Mouse (Mus musculus) thymus, adult 18-20 months (tissue): ENCODE data around the gene Tmem14c.

Experiments used
- DNase-seq, 2 experiments: peaks; one replicate each; pipeline ENCODE4 v3.0.0; 2022; ENCODE audit warnings: mixed read lengths in 2 of 2

Tmem14c gene

DNA sequence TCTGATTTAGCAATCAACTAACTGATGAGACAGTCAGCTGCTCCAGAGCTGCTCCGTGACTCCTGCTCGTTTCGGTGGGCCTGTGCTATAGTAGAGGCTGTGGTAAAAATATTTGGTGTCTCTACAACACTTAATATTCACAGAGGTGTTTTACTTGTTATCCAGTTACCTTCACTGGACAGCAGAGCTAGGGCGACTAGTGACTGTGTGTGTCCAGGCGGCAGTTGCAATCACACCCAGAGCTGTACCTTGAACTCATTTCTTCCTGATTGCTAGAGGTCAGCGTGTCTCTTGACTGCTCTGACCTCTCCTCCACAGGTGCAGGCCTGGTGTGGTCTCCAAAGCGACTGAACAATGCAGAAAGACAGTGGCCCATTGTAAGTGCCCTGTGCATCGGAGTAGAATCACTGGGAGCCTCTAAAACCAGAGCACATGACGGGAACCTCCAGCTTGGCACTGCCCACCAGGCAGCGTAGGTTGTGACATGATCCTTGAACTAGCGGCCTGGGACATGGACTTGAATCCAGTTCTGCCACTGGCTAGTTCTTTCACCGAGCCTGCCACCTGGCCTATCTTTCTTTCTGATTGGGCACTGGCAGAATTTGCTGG, 809 bp downstream of the Tmem14c start:
- DNase-seq, result no peak

DNA sequence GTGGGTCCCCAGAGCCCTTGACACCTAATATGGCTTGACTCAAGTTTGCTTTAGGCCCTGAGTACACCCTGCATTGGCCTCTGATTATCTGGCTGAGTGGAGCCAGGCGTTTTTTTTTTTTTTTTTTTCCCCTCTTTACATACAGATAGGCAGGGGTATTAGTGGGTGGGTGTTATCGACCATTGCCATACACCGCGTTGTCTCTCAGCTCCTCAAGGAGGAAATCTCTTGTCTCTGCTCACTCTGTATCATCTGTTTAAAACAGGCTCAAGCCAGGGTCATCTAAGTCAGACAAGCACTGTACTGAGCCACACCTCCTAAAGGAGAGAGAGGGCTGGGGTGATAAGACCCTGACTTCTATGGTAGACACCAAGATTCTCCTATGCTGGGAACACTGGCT, 1.7 kb downstream of the Tmem14c start:
- DNase-seq, result no peak

DNA sequence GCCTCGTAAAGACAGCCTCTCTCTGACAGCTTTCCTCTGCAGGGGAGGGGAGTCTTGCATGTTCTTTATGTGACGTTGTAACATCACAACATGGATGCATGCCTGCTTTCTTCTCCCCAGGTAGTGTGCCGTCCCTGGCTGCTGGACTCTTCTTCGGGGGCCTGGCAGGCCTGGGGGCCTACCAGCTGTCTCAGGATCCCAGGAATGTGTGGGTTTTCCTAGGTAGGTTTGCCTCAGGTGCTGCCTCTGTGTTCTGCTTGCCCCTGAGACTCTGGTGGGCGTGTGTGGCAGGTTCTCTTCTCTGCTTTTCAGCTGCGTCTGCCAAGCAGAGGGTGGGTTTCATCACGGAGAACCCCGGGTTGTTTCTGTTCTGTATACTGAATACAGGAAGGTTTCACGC, 2.1 kb downstream of the Tmem14c start:
- no peak for DNase-seq

DNA sequence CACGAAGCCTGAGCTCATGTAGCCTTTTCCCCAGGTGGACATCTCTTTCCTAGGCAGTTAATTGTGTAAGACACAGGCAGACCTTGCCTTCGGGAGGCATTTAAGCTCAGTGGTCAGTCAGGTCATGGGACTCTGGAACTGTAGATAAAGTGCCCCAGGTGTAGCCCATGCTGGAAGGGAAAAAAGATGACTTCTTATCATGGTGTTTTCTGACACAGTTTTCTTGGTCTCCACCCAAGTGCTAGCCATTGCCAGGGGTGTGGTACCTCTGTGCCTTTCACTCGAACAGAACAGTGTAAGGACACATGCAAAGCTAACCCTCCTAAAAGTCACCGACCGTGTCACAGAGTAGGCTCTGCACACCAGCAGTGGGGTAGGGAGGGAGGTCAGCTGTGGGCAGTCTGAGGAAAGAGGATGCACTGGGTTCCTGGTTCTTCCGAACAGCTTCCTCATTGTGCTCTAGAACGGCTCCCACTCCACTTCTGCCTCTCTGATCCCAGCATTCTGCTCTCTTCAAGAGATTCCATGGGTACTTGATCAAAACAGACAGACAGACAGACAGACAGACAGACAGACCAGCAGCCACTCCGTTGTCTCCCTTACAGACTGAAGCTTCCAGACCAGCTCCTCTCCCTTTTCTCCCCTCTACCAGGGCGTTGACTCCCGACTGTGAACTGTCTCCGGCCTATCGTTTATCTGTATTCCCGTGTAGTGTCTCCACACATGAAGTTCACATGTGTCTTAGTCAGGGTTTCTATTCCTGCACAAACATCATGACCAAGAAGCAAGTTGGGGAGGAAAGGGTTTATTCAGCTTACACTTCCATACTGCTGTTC, 2.9 kb downstream of the Tmem14c start:
- no peak for DNase-seq

DNA sequence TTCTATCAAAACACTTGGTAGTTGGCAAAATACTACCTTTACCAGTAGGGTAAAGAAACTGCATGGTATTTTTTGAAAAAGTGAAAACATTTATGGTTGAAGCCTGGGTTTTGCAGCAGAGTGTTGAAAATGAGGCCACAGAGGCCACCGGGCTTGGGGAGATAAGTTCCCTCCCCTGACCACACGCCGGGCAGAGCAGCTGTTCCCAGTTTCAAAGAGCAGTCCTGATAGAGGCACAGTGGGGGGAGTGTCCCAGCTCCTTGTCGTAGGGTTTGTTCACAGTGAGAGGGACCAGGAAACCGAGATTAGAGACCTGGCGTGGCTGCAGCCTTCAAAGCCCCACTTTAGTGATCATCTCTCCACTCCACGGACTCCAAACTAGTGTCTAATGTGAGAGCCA, 4.4 kb downstream of the Tmem14c start:
- DNase-seq, result no peak

DNA sequence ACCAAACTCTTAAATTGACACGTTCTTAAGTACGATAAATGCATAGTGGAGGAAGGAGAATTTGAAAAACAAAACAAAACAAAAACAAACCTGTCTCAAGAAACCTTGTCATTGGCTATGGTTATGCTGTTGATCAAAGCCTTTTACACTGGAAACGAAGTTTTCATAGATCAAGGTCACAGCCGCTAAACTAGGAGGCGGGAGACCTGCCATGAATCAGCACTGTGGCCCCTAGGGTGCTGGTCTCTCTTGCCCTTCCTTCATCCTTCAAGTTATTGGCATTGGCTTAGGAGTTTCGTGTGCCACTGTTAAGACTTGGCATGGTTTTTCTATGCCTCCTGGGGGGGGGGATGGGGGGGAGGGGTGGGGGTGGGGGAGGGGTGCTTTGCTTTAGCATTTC, 5.5 kb downstream of the Tmem14c start:
- DNase-seq, result no peak

DNA sequence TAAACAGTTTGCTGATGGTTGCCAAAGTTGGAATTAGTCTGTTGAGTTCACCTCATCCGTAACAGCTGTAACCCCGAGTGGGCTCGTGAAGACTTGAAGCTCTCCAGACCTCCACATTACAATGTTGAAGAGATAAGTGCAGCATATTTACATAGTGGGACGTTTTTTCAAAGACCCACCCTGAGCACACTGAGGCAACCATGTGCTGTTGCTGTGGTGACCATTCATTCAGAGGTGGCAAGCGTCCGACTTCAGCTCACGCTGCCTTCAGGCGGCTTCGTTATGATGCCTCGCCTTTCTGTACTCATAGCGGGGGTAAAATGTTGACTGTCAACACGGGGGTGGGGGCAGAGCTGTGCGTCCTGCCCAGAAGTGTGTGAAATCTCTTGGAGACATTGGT, 6.0 kb downstream of the Tmem14c start:
- DNase-seq, result no peak

DNA sequence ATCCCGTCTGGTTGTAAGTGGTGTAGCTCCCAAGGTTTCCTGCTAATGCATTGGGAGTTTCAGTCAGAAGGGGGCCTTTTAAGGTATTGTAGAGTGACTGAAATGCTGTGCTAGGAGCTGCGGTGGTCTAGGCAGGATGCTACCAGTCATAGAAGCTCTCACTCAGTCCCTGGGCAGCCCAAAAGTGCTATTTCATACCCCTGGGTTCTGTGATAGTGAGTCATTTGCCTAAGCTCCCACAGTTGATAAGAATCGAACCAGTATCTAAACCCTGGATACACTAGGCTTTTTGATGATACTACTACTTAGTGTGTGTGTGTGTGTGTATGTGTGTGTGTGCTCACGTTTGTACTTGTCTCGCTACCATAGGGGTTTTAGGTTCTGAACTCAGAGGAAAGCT, 14.0 kb downstream of the Tmem14c start:
- DNase-seq, result no peak

DNA sequence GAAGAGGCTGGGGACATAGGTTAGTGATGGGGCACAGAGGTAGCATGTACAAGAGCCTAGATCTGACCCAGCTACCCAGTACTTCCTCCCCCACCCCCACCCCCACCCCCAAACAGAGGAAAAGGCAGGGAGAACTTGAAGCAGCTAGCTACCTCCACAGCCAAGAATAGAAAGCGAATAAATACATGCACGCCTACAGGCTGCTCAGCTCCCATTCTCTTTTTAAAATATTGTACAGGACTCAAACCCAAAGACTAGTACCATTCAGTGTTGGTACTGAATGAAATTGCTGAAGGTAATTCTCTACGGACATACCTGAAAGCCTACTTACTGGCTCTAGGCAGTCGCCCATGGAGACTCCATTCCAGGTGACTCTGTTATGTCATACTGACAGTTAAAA, 26.4 kb downstream of the Tmem14c start:
- DNase-seq, result no peak

DNA sequence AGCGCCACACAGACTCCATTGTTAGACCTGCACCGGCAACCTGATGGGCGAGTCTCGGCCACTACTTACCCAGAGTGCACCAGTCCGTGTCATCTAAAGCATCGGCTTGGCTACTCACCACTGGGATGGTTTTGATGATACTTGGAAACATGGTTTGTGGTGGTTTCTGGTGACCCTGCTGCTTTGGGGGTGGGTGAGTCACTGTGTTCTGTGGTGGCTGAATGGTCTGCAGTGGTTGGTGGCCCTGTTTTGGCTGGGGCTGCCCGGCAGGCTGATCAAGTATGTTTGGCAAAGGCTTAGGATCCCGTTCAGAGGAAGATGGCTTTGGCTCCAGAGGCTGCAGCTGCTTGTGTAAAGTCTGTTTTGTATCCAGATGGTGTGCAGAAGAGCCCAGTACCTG, 29.8 kb downstream of the Tmem14c start:
- no peak for DNase-seq

DNA sequence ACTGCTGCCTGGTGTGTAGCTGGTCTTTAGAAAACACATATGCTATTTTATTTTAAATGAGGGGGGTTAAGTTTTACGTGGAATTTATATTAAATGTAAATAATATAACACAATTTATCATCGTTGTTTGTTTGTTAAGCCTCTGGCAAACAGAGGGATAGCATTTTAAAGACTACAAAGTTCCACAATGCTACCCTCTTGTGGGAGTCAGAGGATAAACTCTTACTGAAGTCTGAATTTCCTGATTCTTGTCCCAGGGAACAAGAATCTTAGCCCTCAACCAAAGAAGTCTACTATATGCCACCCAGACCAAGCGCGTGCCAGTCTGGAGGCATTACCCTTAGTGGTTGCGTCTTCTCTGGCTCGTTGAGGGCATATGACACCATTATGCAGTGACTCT, 31.2 kb downstream of the Tmem14c start:
- no peak for DNase-seq

DNA sequence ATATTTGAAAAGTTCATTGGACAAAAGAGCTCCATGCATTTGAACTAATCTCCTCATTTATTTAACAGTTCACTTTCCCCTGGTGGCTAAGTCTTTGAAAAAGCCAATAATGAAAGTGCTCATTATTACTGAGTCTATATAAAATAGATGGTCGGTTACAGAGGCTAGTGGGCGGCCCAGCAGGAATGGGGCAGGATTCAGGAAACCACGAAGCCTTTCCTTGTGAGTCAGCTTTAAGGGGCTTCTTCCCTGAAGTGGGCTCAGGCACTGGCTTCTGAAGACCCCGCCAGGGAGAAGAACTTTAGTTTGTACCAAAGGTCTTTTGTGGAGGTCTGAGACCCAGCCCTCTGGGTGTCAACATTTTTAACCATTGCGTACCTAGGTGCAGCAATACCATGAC, 35.9 kb downstream of the Tmem14c start:
- no peak for DNase-seq

DNA sequence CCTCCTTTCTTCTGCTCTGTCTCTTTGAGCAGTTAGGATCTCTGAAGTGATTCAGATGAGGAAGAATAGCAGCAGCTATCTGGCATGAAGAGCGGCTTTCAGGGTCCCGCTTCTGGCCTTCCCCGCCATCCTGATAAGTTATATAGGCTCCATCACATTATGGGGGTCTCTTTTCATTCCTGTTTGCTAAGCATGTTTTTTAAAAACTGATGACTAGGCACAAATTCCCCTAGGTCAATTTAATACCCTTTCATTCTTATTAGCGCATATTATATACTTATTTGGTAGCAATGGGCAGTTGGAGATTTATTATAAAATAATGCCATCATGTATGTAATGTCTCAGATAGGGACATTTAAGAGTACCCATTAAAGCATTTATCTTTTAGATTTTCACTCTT, 51.5 kb downstream of the Tmem14c start:
- DNase-seq, result no peak

DNA sequence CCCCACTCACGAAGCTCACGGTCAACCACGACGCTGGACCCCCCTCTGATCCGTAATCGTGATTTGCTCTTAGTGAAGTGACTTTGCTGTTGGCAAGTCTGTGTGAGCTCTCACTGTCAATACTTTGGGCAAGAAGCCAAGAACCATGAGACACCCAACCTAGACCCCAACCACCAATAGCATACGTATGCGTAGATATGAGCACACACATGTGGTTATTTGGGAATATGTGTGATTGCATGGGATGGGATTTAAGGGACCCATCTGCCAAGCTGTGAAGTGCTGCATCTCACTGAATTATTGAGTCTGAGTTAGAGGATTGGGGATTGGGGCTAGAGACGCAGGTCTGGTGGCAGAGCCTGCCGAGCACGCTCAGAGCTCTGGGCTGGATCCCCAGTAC, 55.5 kb downstream of the Tmem14c start:
- DNase-seq, result no peak
